Mouse (Mus musculus) midbrain, embryonic 16.5 days (tissue): ENCODE data around the gene D8Ertd738e. TPM values are rescaled to one million over a fixed set of nuclear protein-coding genes. Genes with fewer than 3 reads are reported as not detected.
"Not testable (repeated sequence)": the region's sequence is repeated elsewhere in the genome, so short reads cannot be mapped to it uniquely, and the experiment has no call there.

Source experiments
- ATAC-seq: fragments of 200-750 bp; cut with Nextera tagmentation; 2 replicates; pipeline ENCODE4 v1.8.0; 2017; ENCODE audit warnings: moderate TSS enrichment
- H3K27ac ChIP-seq: fragments of 300-500 bp; sonication (generic); 2 replicates; pipeline ENCODE4 v1.5.1; 2014; ENCODE audit warnings: mild to moderate bottlenecking, low read length, mixed read lengths
- H3K27me3 ChIP-seq: fragments of 300-500 bp; sonication (generic); 2 replicates; pipeline ENCODE4 v1.6.1; 2014; ENCODE audit warnings: low read depth, low read length, mixed read lengths; ENCODE audit not compliant: control insufficient read depth, insufficient read depth
- H3K36me3 ChIP-seq: fragments of 300-500 bp; sonication (generic); 2 replicates; pipeline ENCODE4 v1.6.1; 2014; ENCODE audit warnings: mild to moderate bottlenecking, low read length, moderate library complexity, mixed read lengths; ENCODE audit not compliant: control insufficient read depth, insufficient read depth
- H3K4me1 ChIP-seq: fragments of 300-500 bp; sonication (generic); 2 replicates; pipeline ENCODE4 v1.6.1; 2014; ENCODE audit warnings: mild to moderate bottlenecking, low read length, mixed read lengths; ENCODE audit not compliant: control insufficient read depth, insufficient read depth
- H3K4me2 ChIP-seq: fragments of 300-500 bp; sonication (generic); 2 replicates; pipeline ENCODE4 v1.6.1; 2014; ENCODE audit warnings: mild to moderate bottlenecking, low read length, mixed read lengths
- H3K4me3 ChIP-seq: fragments of 300-500 bp; sonication (generic); 2 replicates; pipeline ENCODE4 v1.5.1; 2014; ENCODE audit warnings: low read depth, mild to moderate bottlenecking, low read length, moderate library complexity, mixed read lengths
- H3K9ac ChIP-seq: fragments of 300-500 bp; sonication (generic); 2 replicates; pipeline ENCODE4 v1.6.1; 2014; ENCODE audit warnings: low read depth, low read length, mixed read lengths
- H3K9me3 ChIP-seq: fragments of 300-500 bp; sonication (generic); replicated peaks from 2 replicates; pipeline ENCODE4 v1.6.1; 2014; ENCODE audit warnings: mild to moderate bottlenecking, low read length, mixed read lengths; ENCODE audit not compliant: control insufficient read depth, poor library complexity, severe bottlenecking
- WGBS: fragments of 180-500 bp; shearing (Covaris S2); extraction: QIAGEN DNeasy Blood & Tissue Kit; methylation state at CpG from one replicate; pipeline ENCODE4 v1.1.7; 2014; 5-methylcytosine and 5-hydroxymethylcytosine counted together
- polyA plus RNA-seq: library from polyadenylated mRNA; unstranded; fragments of >200 nt; fragmentation: Nextera tagmentation; extraction: Ambion mirVana; gene quantifications from 2 replicates; pipeline ENCODE4 v1.2.1, GENCODE M21; 2015

D8Ertd738e gene
- 229 and 244 TPM in 2 replicates for polyA plus RNA-seq

GRCm38 (mm10) chr8:84249257-84250170, at the start of gene D8Ertd738e:
TSS of gene D8Ertd738e (minus strand) at chr8:84249719.
- Histone ChIP-seq H3K4me2 (peak within 1 kb of the TSS; percentile 91), H3K36me3 (peaks cover 39% of the 10 kb centered on the region), H3K9ac (peak within 1 kb of the TSS; percentile 74), H3K9me3 (no peaks in the 10 kb centered on the region), H3K27me3 (no peaks in the 10 kb centered on the region), H3K4me3 (peak within 1 kb of the TSS; percentile 74), H3K27ac (peak within 1 kb of the TSS; percentile 73), H3K4me1 (peaks cover 7% of the 10 kb centered on the region; the same call in 1 of the 2 replicates)
- WGBS, result 4% methylated on average over 52 of the region's 52 CpGs
- ATAC-seq, result peak; percentile 94

- Histone ChIP-seq H3K9me3 (no peaks in the 10 kb centered on the region), H3K36me3 (no peaks in the 10 kb centered on the region), H3K27me3 (no peaks in the 10 kb centered on the region; the same call in 1 of the 2 replicates), H3K9ac (no peak overlapping the region), H3K4me1 (no peaks in the 10 kb centered on the region), H3K4me3 (no peak overlapping the region), H3K4me2 (no peak overlapping the region), H3K27ac (no peak overlapping the region)
- ATAC-seq, result no peak
- WGBS, result 58% methylated on average over 5 of the region's 5 CpGs
Observed at GRCm38 (mm10) chr8:84297029-84297785, 47.7 kb upstream of the D8Ertd738e start.

GRCm38 (mm10) chr8:84291688-84292087, 42.2 kb upstream of the D8Ertd738e start:
- Histone ChIP-seq H3K27ac (no peak overlapping the region), H3K4me1 (no peaks in the 10 kb centered on the region), H3K4me3 (no peak overlapping the region), H3K9me3 (no peaks in the 10 kb centered on the region), H3K36me3 (no peaks in the 10 kb centered on the region), H3K27me3 (no peaks in the 10 kb centered on the region), H3K4me2 (no peak overlapping the region), H3K9ac (no peak overlapping the region)
- WGBS, result 28% methylated on average over 8 of the region's 8 CpGs
- no peak for ATAC-seq

GRCm38 (mm10) chr8:84291086-84291485, 41.6 kb upstream of the D8Ertd738e start:
- no peak overlapping the region for H3K9ac ChIP-seq
- no peaks in the 10 kb centered on the region for H3K4me1 ChIP-seq
- no peak overlapping the region for H3K27ac ChIP-seq
- no peak overlapping the region for H3K4me2 ChIP-seq
- WGBS, result 61% methylated on average over 5 of the region's 5 CpGs
- H3K36me3 ChIP-seq, result no peaks in the 10 kb centered on the region
- H3K27me3 ChIP-seq, result no peaks in the 10 kb centered on the region
- no peak overlapping the region for H3K4me3 ChIP-seq
- no peak for ATAC-seq
- H3K9me3 ChIP-seq, result no peaks in the 10 kb centered on the region

DNA sequence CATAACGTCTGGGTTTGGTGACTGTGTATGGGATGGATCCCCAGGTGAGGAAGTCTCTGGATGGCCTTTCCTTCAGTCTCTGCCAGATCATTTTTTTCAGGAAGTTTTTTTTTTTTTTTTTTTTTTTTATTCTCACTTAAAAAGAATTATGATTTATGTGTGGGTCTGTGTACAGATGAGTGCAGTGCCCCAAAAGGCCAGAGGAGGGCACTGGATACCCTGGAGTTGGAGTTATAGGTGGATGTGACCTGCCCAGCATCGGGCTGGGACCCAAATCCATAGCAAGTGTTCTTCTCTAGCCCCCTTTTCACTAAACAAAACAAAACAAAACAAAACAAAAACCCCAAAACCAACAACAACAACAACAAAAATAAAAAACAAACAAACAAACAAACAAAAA, 39.4 kb upstream of the D8Ertd738e start:
- no peak overlapping the region for H3K4me2 ChIP-seq
- H3K27me3 ChIP-seq, result no peaks in the 10 kb centered on the region
- ATAC-seq, result no peak
- no peak overlapping the region for H3K9ac ChIP-seq
- no peak overlapping the region for H3K27ac ChIP-seq
- H3K9me3 ChIP-seq, result no peaks in the 10 kb centered on the region
- no peak overlapping the region for H3K4me3 ChIP-seq
- H3K36me3 ChIP-seq, result no peaks in the 10 kb centered on the region
- WGBS, result 64% methylated on average over 2 of the region's 2 CpGs
- H3K4me1 ChIP-seq, result no peaks in the 10 kb centered on the region

- not testable (repeated sequence) for H3K4me1 ChIP-seq, H3K36me3 ChIP-seq, H3K4me2 ChIP-seq, ATAC-seq, H3K9me3 ChIP-seq, H3K4me3 ChIP-seq, H3K27me3 ChIP-seq, H3K9ac ChIP-seq, H3K27ac ChIP-seq
- WGBS, result 60% methylated on average over 5 of the region's 5 CpGs
Observed at GRCm38 (mm10) chr8:84285665-84286064, 36.1 kb upstream of the D8Ertd738e start.

- Histone ChIP-seq H3K27me3 (no peaks in the 10 kb centered on the region), H3K4me1 (no peaks in the 10 kb centered on the region), H3K9me3 (no peaks in the 10 kb centered on the region), H3K9ac (no peak overlapping the region), H3K36me3 (no peaks in the 10 kb centered on the region), H3K4me3 (no peak overlapping the region), H3K4me2 (no peak overlapping the region), H3K27ac (no peak overlapping the region)
- ATAC-seq, result no peak
- 41% methylated on average over 9 of the region's 9 CpGs for WGBS
Observed at GRCm38 (mm10) chr8:84284608-84285063, 35.1 kb upstream of the D8Ertd738e start.

DNA sequence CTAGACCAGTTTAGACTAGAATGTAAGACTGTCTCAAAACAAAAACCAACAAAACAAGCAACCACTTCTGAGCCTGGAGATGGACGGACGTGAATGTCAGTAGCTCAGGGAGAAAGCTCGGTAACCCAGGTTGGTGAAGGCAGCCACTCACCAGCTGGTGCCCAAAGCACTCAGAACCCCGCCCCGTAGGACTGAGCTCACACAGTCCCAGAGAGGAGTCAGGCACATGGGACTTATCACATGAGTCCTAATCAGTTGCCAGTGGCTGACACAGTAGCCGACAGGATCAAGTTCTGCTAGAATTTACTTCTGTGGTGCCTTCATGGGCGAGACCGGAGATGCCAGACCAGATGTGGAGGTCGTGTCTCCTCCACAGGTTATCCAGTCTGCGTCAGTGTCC, 31.3 kb upstream of the D8Ertd738e start:
- WGBS, result 84% methylated on average over 10 of the region's 10 CpGs

DNA sequence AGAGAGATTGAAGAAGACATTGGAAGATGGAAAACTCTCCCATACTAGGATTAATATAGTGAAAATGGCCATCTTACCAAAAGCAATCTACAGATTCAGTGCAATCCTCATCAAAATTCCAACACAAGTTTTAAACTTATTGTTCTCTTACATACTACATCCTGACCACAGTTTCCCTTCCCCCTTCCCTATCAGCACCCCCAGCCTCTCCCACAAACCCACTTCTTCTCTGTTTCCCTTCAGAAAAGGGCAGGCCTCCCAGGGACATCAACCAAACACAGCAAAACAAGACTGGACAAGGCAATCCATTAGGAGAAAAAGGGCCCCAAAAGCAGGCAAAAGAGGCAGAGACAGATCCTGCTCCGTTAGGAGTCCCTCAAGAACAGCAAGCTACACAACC, 26.9 kb upstream of the D8Ertd738e start:
- H3K27ac ChIP-seq, result no peak overlapping the region
- no peaks in the 10 kb centered on the region for H3K27me3 ChIP-seq
- no peak overlapping the region for H3K4me3 ChIP-seq
- H3K9ac ChIP-seq, result no peak overlapping the region
- WGBS, result 47% methylated on average over 1 of the region's 1 CpGs
- no peaks in the 10 kb centered on the region for H3K9me3 ChIP-seq
- ATAC-seq, result no peak
- H3K4me1 ChIP-seq, result no peaks in the 10 kb centered on the region
- H3K36me3 ChIP-seq, result no peaks in the 10 kb centered on the region
- no peak overlapping the region for H3K4me2 ChIP-seq

More for the DNA sequence above, 31.3 kb upstream of the D8Ertd738e start:
- H3K9ac ChIP-seq, result no peak overlapping the region
- H3K4me1 ChIP-seq, result no peaks in the 10 kb centered on the region
- no peak overlapping the region for H3K27ac ChIP-seq
- no peak overlapping the region for H3K4me2 ChIP-seq
- H3K9me3 ChIP-seq, result no peaks in the 10 kb centered on the region
- H3K4me3 ChIP-seq, result no peak overlapping the region
- no peak for ATAC-seq
- no peaks in the 10 kb centered on the region for H3K27me3 ChIP-seq
- H3K36me3 ChIP-seq, result no peaks in the 10 kb centered on the region
